Mouse (Mus musculus) kidney, postnatal 0 days (tissue): ENCODE measurements around the gene Mecom. TPM values are rescaled to one million over a fixed set of nuclear protein-coding genes. Genes with fewer than 3 reads are reported as not detected.
A peak's percentile ranks its signal among the peaks of the same experiment; 100 is the strongest.

Experiments
- ATAC-seq: fragments of 200-750 bp; cut with Nextera tagmentation; replicated peaks from 2 replicates; pipeline ENCODE4 v1.8.0; 2017; ENCODE audit warnings: low read depth, moderate number of reproducible peaks, moderate TSS enrichment, moderate library complexity; ENCODE audit not compliant: low FRiP score
- DNase-seq: peaks from one replicate; pipeline ENCODE4 v3.0.0-alpha.2; 2016; ENCODE audit warnings: low spot score
- H3K27ac ChIP-seq: fragments of 300-500 bp; sonication (generic); 2 replicates; pipeline ENCODE4 v1.5.1; 2014; ENCODE audit warnings: mild to moderate bottlenecking
- H3K27me3 ChIP-seq: fragments of 300-500 bp; sonication (generic); 2 replicates; pipeline ENCODE4 v1.6.1; 2014; ENCODE audit warnings: low read length, mixed read lengths; ENCODE audit not compliant: insufficient read depth
- H3K36me3 ChIP-seq: fragments of 300-500 bp; sonication (generic); 2 replicates; pipeline ENCODE4 v1.6.1; 2014; ENCODE audit warnings: low read length, mixed read lengths; ENCODE audit not compliant: insufficient read depth
- H3K4me1 ChIP-seq: fragments of 300-500 bp; sonication (generic); replicated peaks from 2 replicates; pipeline ENCODE4 v1.6.1; 2014; ENCODE audit warnings: antibody characterized with exemption, low read length, mixed read lengths; ENCODE audit not compliant: insufficient read depth
- H3K4me2 ChIP-seq: fragments of 300-500 bp; sonication (generic); 2 replicates; pipeline ENCODE4 v1.6.1; 2014; ENCODE audit warnings: mild to moderate bottlenecking, low read length, moderate library complexity, mixed read lengths
- H3K4me3 ChIP-seq: fragments of 300-500 bp; sonication (generic); replicated peaks from 2 replicates; pipeline ENCODE4 v1.5.1; 2014; ENCODE audit warnings: low read depth, low read length
- H3K9ac ChIP-seq: fragments of 300-500 bp; sonication (generic); 2 replicates; pipeline ENCODE4 v1.6.1; 2014; ENCODE audit warnings: low read depth, low read length
- H3K9me3 ChIP-seq: fragments of 300-500 bp; sonication (generic); replicated peaks from 2 replicates; pipeline ENCODE4 v1.6.1; 2016; ENCODE audit warnings: low read length, inconsistent platforms, mixed read lengths
- CTCF ChIP-seq: IDR thresholded peaks from 2 replicates; pipeline ENCODE4 v1.5.1; 2016; ENCODE audit warnings: antibody characterized with exemption, low read depth, mild to moderate bottlenecking, moderate library complexity
- WGBS: fragments of 180-500 bp; shearing (Covaris S2); extraction: QIAGEN DNeasy Blood & Tissue Kit; methylation state at CpG from one replicate; pipeline ENCODE4 v1.1.7; 2014; 5-methylcytosine and 5-hydroxymethylcytosine counted together
- polyA plus RNA-seq: library from polyadenylated mRNA; unstranded; fragments of >200 nt; fragmentation: Nextera tagmentation; extraction: Ambion mirVana; gene quantifications from 2 replicates; pipeline ENCODE4 v1.2.1, GENCODE M21; 2015

The Mecom gene
- polyA plus RNA-seq, 1 experiment from 2014 or later: 54.7 TPM

GRCm38 (mm10) chr3:30203764-30204163, 344.0 kb downstream of the Mecom start:
- ATAC-seq: no peak
- 70% methylated on average over 2 of the region's 2 CpGs for WGBS
- Histone ChIP-seq H3K9ac (no peak overlapping the region), H3K36me3 (no peaks in the 10 kb centered on the region), H3K27ac (no peak overlapping the region), H3K9me3 (no peaks in the 10 kb centered on the region), H3K4me3 (no peak overlapping the region), H3K4me1 (no peaks in the 10 kb centered on the region), H3K27me3 (no peaks in the 10 kb centered on the region), H3K4me2 (no peak overlapping the region)
- no peak for TF ChIP-seq CTCF
- no peak for DNase-seq

- 50% methylated on average over 2 of the region's 2 CpGs for WGBS
- no peak for ATAC-seq
Observed at GRCm38 (mm10) chr3:30198854-30199253, 349.0 kb downstream of the Mecom start.

DNA sequence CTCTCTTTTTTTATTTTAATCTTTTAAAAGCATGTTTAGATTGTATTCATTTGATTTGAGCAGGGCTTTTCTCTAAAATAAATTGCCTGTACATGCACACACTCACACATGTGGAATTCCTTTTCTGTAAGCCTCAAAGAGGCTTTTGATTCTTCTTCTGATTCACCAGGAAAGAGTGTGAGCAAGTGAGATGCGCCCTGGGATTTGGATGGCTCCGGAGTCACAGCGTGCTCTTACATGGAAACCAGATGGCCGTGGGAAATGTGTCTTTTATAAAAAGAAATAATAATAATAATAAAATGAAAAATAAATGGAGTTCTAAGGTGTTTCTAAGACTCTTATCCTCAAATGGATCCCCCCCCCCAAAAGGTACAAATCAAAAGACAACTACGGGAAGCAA, 349.6 kb downstream of the Mecom start:
- H3K9me3 ChIP-seq: no peaks in the 10 kb centered on the region
- H3K4me1 ChIP-seq: no peaks in the 10 kb centered on the region
- H3K9ac ChIP-seq: no peak overlapping the region
- 85% methylated on average over 5 of the region's 5 CpGs for WGBS
- H3K4me3 ChIP-seq: no peak overlapping the region
- no peak overlapping the region for H3K27ac ChIP-seq
- H3K36me3 ChIP-seq: no peaks in the 10 kb centered on the region
- ATAC-seq (no peak), DNase-seq (no peak)
- H3K27me3 ChIP-seq: no peaks in the 10 kb centered on the region
- TF ChIP-seq CTCF: no peak
- H3K4me2 ChIP-seq: no peak overlapping the region

More at GRCm38 (mm10) chr3:30198854-30199253, 349.0 kb downstream of the Mecom start:
- no peak overlapping the region for H3K9ac ChIP-seq
- no peaks in the 10 kb centered on the region for H3K9me3 ChIP-seq
- no peak overlapping the region for H3K27ac ChIP-seq
- H3K27me3 ChIP-seq: no peaks in the 10 kb centered on the region
- H3K4me1 ChIP-seq: no peaks in the 10 kb centered on the region
- no peak for TF ChIP-seq CTCF
- no peak overlapping the region for H3K4me2 ChIP-seq
- no peak for DNase-seq
- no peaks in the 10 kb centered on the region for H3K36me3 ChIP-seq
- H3K4me3 ChIP-seq: no peak overlapping the region

GRCm38 (mm10) chr3:30195186-30195585, 352.6 kb downstream of the Mecom start:
- 85% methylated on average over 3 of the region's 3 CpGs for WGBS
- Histone ChIP-seq H3K9ac (no peak overlapping the region), H3K4me1 (0 out of 2 replicates have a peak, but pooled peaks cover 5% of the 10 kb centered on the region), H3K27ac (no peak overlapping the region), H3K4me2 (no peak overlapping the region), H3K4me3 (no peak overlapping the region), H3K36me3 (no peaks in the 10 kb centered on the region), H3K27me3 (no peaks in the 10 kb centered on the region), H3K9me3 (no peaks in the 10 kb centered on the region)
- ATAC-seq: no peak
- no peak for DNase-seq
- no peak for TF ChIP-seq CTCF

- 36% methylated on average over 12 of the region's 12 CpGs for WGBS
- no peak for TF ChIP-seq CTCF
- H3K4me1 ChIP-seq: 0 out of 2 replicates have a peak, but pooled peaks cover 5% of the 10 kb centered on the region
- no peak for ATAC-seq
- H3K27me3 ChIP-seq: no peaks in the 10 kb centered on the region
- H3K36me3 ChIP-seq: no peaks in the 10 kb centered on the region
- H3K27ac ChIP-seq: no peak overlapping the region
- H3K9me3 ChIP-seq: no peaks in the 10 kb centered on the region
- peak; percentile 32 for DNase-seq
- no peak overlapping the region for H3K9ac ChIP-seq
- no peak overlapping the region for H3K4me2 ChIP-seq
- no peak overlapping the region for H3K4me3 ChIP-seq
Observed at GRCm38 (mm10) chr3:30192294-30193007, 355.4 kb downstream of the Mecom start.

DNA sequence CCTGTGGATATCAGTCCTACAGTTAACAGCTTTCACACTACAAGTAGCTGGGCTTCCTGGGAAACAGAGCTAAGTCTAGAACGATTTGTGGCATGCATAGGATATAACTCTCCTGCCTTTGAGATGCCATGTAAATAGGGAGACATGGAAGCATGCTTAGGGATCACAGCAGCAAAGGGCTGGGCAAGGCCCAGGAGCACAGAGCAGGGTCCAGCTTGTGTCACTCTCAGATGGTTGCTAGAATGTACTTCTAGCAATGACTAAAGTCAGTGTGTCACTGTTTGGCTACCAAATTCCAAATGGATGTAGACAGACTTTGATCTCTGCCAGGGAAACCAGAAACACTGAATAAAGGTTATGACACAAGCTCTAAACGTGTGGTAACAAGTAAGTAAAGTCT, 358.5 kb downstream of the Mecom start:
- no peaks in the 10 kb centered on the region for H3K9me3 ChIP-seq
- no peak for TF ChIP-seq CTCF
- no peaks in the 10 kb centered on the region for H3K27me3 ChIP-seq
- 79% methylated on average over 2 of the region's 2 CpGs for WGBS
- H3K36me3 ChIP-seq: no peaks in the 10 kb centered on the region
- H3K4me3 ChIP-seq: no peak overlapping the region
- DNase-seq: no peak
- H3K27ac ChIP-seq: no peak overlapping the region
- no peak overlapping the region for H3K4me2 ChIP-seq
- 0 out of 2 replicates have a peak, but pooled peaks cover 5% of the 10 kb centered on the region for H3K4me1 ChIP-seq
- no peak overlapping the region for H3K9ac ChIP-seq
- ATAC-seq: no peak
